Mouse (Mus musculus) hindbrain, embryonic 12.5 days (tissue): ENCODE measurements at regions not wholly inside any gene's neighbourhood (a gene's known extent, or its start where the extent isn't known, plus 50 kb on each side); places are given as distances from the start of the nearest gene placed in this dataset.
A peak's percentile ranks its signal among the peaks of the same experiment; 100 is the strongest.

ENCODE experiments used
- ATAC-seq: fragments of 200-750 bp; cut with Nextera tagmentation; 2 replicates; pipeline ENCODE4 v1.8.0; 2017; ENCODE audit warnings: moderate TSS enrichment; ENCODE audit not compliant: low FRiP score
- H3K27ac ChIP-seq: fragments of 300-500 bp; sonication (generic); 2 replicates; pipeline ENCODE4 v1.5.1; 2016; ENCODE audit warnings: mild to moderate bottlenecking
- H3K27me3 ChIP-seq: fragments of 300-500 bp; sonication (generic); 2 replicates; pipeline ENCODE4 v1.6.1; 2016; ENCODE audit warnings: mild to moderate bottlenecking
- H3K36me3 ChIP-seq: fragments of 300-500 bp; sonication (generic); 2 replicates; pipeline ENCODE4 v1.6.1; 2016; ENCODE audit warnings: mild to moderate bottlenecking
- H3K4me1 ChIP-seq: fragments of 300-500 bp; sonication (generic); 2 replicates; pipeline ENCODE4 v1.6.1; 2016
- H3K4me2 ChIP-seq: fragments of 300-500 bp; sonication (generic); replicated peaks from 2 replicates; pipeline ENCODE4 v1.6.1; 2016; ENCODE audit warnings: mild to moderate bottlenecking
- H3K4me3 ChIP-seq: fragments of 300-500 bp; sonication (generic); 2 replicates; pipeline ENCODE4 v1.5.1; 2016; ENCODE audit warnings: mild to moderate bottlenecking
- H3K9ac ChIP-seq: fragments of 300-500 bp; sonication (generic); 2 replicates; pipeline ENCODE4 v1.6.1; 2016; ENCODE audit warnings: mild to moderate bottlenecking, moderate library complexity
- H3K9me3 ChIP-seq: fragments of 300-500 bp; sonication (generic); replicated peaks from 2 replicates; pipeline ENCODE4 v1.6.1; 2016; ENCODE audit warnings: mild to moderate bottlenecking
- WGBS: fragments of 180-500 bp; shearing (Covaris S2); methylation state at CpG from one replicate; pipeline ENCODE4 v1.1.7; 2016; 5-methylcytosine and 5-hydroxymethylcytosine counted together

DNA sequence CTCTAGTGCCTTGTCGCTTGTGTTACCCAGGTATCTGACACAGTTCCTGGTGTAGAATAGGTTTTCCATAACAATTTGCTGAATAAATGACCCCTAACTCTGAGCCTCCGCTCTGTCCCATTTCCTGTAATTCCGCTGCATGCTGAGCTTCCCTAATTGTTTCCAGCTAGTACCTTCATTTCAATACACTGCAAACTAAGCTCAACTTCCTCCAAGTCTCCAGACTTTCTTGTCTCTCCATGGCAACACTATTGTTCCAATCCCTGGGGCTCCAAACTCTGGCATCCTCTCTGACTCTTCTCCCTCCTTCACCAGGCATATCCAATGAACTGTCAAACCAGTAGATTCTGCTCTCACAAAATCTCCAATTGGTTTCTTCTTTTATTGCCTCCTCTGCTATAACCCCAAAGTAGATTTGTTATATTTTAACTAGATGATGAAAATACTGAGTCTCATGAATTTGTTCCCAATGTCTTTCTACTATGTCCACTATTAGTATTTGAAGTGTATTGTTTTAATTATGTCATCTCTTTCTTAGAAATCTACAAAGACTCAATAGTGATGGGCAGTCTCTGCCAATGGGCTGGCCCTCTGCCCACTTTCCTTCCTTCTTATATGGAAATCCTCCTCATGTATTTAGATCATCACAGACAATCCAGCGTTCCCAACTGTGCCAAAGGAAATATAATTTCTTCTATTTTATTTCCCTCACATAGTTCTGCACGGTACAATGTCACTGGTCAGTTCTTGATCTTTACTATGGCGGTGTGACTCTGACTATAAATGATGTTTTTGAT lies 620.8 kb downstream of the Sqor start:
- ATAC-seq, result no peak
- no peak overlapping the region for H3K9ac ChIP-seq
- H3K27me3 ChIP-seq, result no peaks in the 10 kb centered on the region
- no peak overlapping the region for H3K27ac ChIP-seq
- WGBS, result 55% methylated on average over 6 of the region's 6 CpGs
- H3K4me2 ChIP-seq, result no peak overlapping the region
- H3K4me3 ChIP-seq, result no peak overlapping the region
- no peaks in the 10 kb centered on the region for H3K36me3 ChIP-seq
- no peaks in the 10 kb centered on the region for H3K9me3 ChIP-seq
- no peaks in the 10 kb centered on the region for H3K4me1 ChIP-seq

DNA sequence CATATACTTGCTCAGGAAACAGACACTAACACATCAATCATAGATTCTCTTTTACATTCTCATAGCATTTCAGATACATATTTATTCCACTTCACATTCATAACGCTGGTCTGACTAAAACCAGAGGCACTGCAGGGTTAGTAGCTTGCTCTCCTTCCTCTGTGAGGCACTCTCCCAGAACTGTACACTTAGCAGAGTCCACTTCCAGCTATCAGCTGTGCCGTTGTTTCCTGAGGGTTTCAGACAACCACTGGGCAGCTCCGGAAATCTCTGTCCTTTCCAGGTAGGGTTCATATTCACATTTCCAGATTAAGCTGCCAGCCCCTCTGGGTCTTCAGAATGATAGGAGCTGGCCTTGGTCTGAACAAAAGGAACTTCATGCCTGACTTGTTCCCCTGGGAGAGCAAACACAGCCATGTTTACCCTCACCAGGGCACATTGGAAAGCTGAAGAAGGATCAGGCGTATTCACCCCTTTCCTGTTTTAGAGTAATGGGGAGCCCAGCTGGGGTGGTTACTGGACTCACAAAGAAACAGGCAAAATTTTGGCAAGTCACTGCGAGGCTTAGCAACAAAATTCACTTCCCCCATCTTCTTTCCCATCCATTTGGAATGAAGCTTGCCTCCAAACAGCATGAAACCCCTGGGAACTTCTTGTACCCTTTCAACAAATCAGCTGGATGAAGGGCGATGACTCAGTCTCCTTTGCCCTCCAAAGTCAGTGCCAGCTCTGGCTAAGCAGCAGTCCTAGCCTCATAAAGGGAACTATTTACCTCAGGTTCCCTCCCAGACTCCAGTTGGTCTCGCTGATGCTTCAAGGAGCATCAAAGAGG lies 622.0 kb downstream of the Sqor start:
- Histone ChIP-seq H3K27ac (no peak overlapping the region), H3K27me3 (no peaks in the 10 kb centered on the region), H3K36me3 (no peaks in the 10 kb centered on the region), H3K9ac (no peak overlapping the region), H3K4me1 (no peaks in the 10 kb centered on the region), H3K4me3 (no peak overlapping the region), H3K9me3 (no peaks in the 10 kb centered on the region), H3K4me2 (no peak overlapping the region)
- 77% methylated on average over 7 of the region's 7 CpGs for WGBS
- ATAC-seq, result no peak

DNA sequence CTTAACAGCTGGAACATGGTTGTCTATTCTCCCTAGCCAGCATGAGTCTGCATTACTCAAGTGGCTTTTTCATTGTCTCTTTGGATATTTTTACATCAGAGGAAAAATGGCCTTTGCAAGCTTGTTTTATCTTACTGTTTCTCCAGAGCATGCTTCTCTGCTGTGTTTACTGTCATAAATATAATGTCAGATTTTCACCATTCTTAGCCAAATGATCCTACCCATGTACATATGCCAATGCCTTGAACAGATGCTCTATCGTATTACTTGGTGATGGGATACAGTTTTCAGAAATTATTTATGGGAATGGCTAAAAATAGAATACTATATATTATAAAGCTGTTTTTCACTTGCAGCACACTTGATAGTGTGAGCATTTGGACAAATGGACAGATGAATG lies 625.9 kb downstream of the Sqor start:
- Histone ChIP-seq H3K9me3 (no peaks in the 10 kb centered on the region), H3K4me3 (no peak overlapping the region), H3K27me3 (no peaks in the 10 kb centered on the region), H3K36me3 (no peaks in the 10 kb centered on the region), H3K4me2 (no peak overlapping the region), H3K27ac (no peak overlapping the region), H3K9ac (no peak overlapping the region), H3K4me1 (no peaks in the 10 kb centered on the region)
- ATAC-seq, result no peak
- WGBS, result 91% methylated on average over 1 of the region's 1 CpGs

DNA sequence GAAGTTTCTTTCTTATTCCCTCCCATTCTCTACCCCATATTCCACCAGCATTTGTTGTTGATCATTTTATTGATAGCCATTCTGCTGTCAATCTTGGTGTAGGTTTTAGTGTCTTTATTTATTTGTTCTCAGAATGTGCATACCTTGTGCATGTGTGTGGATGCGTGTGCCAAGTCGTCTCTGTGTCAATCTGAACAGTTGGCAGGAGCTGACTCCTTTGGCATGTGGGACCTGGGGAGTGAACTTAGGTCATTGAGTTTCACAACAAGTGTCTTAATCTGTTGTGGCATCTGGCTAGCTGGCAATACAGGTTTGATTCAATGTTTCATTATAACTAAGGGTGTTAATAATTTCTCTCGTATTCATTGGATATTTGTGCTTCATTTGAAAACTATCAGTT lies 629.3 kb downstream of the Sqor start:
- WGBS, result 88% methylated on average over 3 of the region's 3 CpGs
- no peaks in the 10 kb centered on the region for H3K27me3 ChIP-seq
- H3K27ac ChIP-seq, result no peak overlapping the region

DNA sequence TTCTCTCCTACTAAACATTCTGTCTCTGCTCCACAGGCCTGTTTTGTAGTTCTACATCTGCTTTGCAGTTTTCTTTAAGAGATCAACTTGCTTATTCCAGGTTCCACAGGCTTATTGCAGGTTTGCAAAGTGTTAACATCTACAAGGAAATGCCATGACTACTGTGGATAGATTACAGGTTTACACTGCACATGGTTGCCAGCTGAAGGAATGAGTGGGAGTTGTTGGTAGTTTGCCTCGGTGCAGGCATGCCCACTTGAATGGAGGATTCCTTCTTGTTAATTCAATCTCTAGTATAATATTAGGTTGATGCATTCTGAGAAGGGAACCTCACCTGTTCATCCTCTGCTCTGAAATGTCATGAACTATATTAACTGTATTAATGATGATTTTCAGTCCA lies 632.5 kb downstream of the Sqor start:
- H3K36me3 ChIP-seq, result no peaks in the 10 kb centered on the region
- WGBS, result 81% methylated on average over 1 of the region's 1 CpGs
- ATAC-seq, result no peak

More for the DNA sequence above, 629.3 kb downstream of the Sqor start:
- no peak overlapping the region for H3K4me2 ChIP-seq
- H3K4me1 ChIP-seq, result no peaks in the 10 kb centered on the region
- no peak for ATAC-seq
- H3K36me3 ChIP-seq, result no peaks in the 10 kb centered on the region
- no peaks in the 10 kb centered on the region for H3K9me3 ChIP-seq
- H3K9ac ChIP-seq, result no peak overlapping the region
- no peak overlapping the region for H3K4me3 ChIP-seq

DNA sequence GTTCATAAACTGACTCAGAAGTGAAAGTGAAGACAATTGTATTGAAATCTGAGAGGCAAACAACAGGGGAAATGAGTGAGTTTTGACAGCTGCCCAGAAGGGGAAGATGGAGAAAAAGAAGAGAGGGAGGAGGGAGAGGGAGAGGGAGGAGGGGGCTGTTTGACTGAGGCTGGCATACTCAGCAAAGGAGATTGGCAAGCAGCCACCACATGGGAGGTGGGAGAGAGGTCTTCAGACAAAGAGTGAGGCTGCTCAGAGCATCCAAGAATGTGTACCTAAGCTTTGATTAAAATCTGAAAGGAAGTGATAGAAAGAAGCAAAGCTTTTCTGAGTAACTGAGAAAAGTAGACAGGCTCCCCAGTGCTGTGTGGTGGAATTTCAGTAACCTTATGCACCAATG lies 636.0 kb downstream of the Sqor start:
- Histone ChIP-seq H3K4me1 (no peaks in the 10 kb centered on the region), H3K36me3 (no peaks in the 10 kb centered on the region), H3K9ac (no peak overlapping the region), H3K27ac (no peak overlapping the region), H3K4me3 (no peak overlapping the region), H3K9me3 (no peaks in the 10 kb centered on the region), H3K27me3 (no peaks in the 10 kb centered on the region), H3K4me2 (no peak overlapping the region)
- no peak for ATAC-seq

More for the DNA sequence above, 632.5 kb downstream of the Sqor start:
- H3K9ac ChIP-seq, result no peak overlapping the region
- no peak overlapping the region for H3K27ac ChIP-seq
- H3K27me3 ChIP-seq, result no peaks in the 10 kb centered on the region
- no peak overlapping the region for H3K4me3 ChIP-seq
- H3K9me3 ChIP-seq, result no peaks in the 10 kb centered on the region
- no peaks in the 10 kb centered on the region for H3K4me1 ChIP-seq
- no peak overlapping the region for H3K4me2 ChIP-seq

DNA sequence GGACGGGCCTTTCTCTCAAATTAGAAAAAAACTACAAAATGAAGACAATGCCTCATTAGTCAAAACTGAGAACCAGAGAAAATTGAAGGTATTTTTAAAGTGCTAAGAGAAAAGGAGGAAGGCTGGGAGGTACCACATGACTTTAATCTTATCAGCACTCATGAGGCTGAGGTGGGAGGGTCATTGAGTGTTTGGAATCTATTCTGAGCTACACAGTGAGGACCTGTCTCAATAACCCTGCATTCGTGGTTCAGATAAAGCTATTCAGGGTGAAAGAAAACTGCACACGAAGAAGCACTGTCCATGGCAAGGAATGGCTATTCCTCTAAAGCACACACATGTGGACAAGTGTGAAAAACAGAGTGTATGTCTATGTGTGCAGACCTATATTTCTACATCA lies 644.0 kb downstream of the Sqor start:
- H3K4me1 ChIP-seq, result no peaks in the 10 kb centered on the region
- no peak overlapping the region for H3K9ac ChIP-seq
- H3K9me3 ChIP-seq, result no peaks in the 10 kb centered on the region
- H3K4me3 ChIP-seq, result no peak overlapping the region
- H3K4me2 ChIP-seq, result no peak overlapping the region
- no peaks in the 10 kb centered on the region for H3K27me3 ChIP-seq
- H3K36me3 ChIP-seq, result no peaks in the 10 kb centered on the region
- 73% methylated on average over 3 of the region's 3 CpGs for WGBS
- no peak for ATAC-seq
- H3K27ac ChIP-seq, result no peak overlapping the region

DNA sequence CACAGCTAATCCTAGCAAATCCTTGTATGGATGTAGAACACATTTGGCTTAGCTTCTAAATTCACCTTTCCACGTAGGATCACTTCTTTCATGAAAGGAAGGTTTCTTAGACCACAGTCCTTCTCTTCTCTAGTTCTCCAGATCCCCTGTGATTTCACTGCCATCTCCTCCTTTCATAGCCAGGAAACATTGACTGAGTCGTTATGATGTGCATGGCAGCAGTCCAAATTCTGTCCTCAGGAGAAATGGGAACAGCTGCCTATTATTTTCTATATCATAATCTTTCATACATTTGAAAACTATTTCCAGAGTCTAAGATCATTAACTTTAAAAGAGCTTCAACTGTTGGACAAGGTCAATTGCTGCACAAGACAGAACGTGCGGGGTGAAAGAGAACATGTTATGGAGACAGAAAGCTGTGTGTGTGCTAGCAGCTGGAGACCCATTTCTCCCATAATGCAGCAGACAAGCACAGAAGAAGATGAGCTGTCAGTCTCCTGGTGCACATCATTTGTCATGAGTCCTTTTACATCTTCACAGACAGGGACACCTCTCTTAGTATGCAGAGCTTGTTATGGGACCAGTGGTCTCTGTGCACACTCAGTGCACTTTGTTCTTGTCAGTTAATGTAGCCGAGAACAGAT lies 631.6 kb upstream of the Sema6d start:
- H3K4me3 ChIP-seq, result no peak overlapping the region
- H3K4me1 ChIP-seq, result no peaks in the 10 kb centered on the region
- no peak overlapping the region for H3K9ac ChIP-seq
- ATAC-seq, result peak; percentile 73
- no peaks in the 10 kb centered on the region for H3K36me3 ChIP-seq
- H3K27me3 ChIP-seq, result no peaks in the 10 kb centered on the region
- no peaks in the 10 kb centered on the region for H3K9me3 ChIP-seq
- no peak overlapping the region for H3K27ac ChIP-seq
- 52% methylated on average over 5 of the region's 5 CpGs for WGBS
- no peak overlapping the region for H3K4me2 ChIP-seq

DNA sequence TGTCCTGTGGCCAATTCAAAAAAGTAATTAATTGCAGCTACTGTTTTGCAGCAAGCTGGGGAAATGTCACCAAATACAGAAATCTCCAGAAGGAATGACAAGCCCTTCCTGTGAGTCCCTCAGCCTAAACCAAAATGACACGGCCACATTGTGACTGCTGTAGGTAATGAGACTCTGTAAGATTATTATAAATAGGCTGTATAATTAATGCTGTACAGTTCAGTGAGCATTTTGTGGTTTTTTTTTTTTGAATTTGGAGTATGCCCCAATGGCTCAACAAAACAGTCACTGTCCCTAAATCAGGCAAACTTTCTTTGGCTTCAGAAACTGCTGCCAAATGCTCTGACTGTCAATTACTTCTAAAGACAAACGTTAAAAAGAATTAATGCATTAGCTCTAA lies 615.9 kb upstream of the Sema6d start:
- Histone ChIP-seq H3K4me3 (no peak overlapping the region), H3K9me3 (no peaks in the 10 kb centered on the region), H3K9ac (no peak overlapping the region), H3K36me3 (no peaks in the 10 kb centered on the region), H3K27me3 (no peaks in the 10 kb centered on the region), H3K27ac (no peak overlapping the region), H3K4me2 (no peak overlapping the region), H3K4me1 (no peaks in the 10 kb centered on the region)
- 55% methylated on average over 2 of the region's 2 CpGs for WGBS
- ATAC-seq, result no peak

DNA sequence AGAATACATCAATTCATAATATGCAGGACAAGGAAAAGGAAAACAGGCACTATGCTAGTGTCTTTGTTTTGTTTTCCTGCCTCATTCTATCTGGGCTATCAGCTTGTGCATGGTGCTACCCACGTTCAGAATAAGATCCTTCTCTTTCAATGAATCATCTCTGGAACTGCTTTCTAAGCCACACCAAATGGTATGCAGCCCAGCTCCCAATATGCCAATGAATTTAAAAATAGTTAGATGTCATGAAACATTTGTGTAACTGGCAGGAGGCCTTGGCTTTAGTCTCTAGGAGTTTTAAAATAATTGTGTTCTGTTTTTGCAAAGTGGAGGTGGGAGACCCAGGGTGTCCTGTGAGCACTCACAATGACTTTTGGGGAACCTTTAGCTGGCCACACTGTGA lies 603.1 kb upstream of the Sema6d start:
- no peak for ATAC-seq
- Histone ChIP-seq H3K4me3 (no peak overlapping the region), H3K4me2 (no peak overlapping the region), H3K4me1 (no peaks in the 10 kb centered on the region), H3K9ac (no peak overlapping the region), H3K36me3 (no peaks in the 10 kb centered on the region), H3K9me3 (no peaks in the 10 kb centered on the region), H3K27ac (no peak overlapping the region), H3K27me3 (no peaks in the 10 kb centered on the region)
- WGBS, result 54% methylated on average over 1 of the region's 1 CpGs

DNA sequence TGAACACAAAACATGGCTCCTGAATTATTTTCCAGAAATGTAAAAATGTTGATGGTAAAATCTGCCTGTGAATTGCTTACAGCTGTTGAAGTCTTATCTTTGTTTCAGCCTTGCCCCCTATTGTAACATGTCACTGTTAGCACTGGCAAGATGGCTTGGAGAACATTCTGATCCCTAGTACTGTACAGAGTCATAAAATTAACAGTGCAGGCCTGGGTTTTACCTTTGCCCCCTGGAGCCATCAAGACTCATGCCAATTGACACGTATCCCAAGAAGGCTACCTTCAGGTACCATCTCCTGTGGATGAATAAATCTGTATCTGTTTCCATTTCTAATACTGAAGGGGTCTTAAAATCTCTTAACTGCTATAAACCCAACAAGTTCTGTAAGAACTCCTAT lies 583.6 kb upstream of the Sema6d start:
- Histone ChIP-seq H3K9me3 (no peaks in the 10 kb centered on the region), H3K36me3 (no peaks in the 10 kb centered on the region), H3K4me2 (no peak overlapping the region), H3K4me3 (no peak overlapping the region), H3K4me1 (no peaks in the 10 kb centered on the region), H3K27ac (no peak overlapping the region), H3K9ac (no peak overlapping the region), H3K27me3 (no peaks in the 10 kb centered on the region)
- WGBS, result 77% methylated on average over 1 of the region's 1 CpGs
- no peak for ATAC-seq

DNA sequence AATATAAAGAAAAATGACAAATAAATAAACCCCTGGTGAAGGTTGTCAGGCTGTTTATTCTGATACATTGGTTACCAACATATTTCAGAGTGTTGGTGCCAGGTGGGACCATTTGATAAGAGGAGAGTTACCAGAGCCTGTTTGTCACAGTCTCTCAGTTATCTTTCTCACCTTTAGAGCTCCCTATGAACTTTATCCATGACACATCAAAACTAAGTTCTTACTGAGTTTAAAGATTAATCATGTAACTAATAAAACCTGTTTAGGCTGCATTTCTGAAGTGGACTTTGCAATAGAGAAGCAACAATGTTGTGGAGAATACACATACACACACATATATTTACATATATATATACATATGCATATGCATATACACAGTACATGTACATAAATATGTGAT lies 582.7 kb upstream of the Sema6d start:
- H3K4me3 ChIP-seq, result no peak overlapping the region
- no peak overlapping the region for H3K4me2 ChIP-seq
- H3K4me1 ChIP-seq, result no peaks in the 10 kb centered on the region
- H3K27ac ChIP-seq, result no peak overlapping the region
- H3K27me3 ChIP-seq, result no peaks in the 10 kb centered on the region
- no peak for ATAC-seq
- H3K9ac ChIP-seq, result no peak overlapping the region
- H3K36me3 ChIP-seq, result no peaks in the 10 kb centered on the region
- H3K9me3 ChIP-seq, result no peaks in the 10 kb centered on the region
